Mouse (Mus musculus): Measurements from ENCODE around the gene Gm49358. TPM values are rescaled to one million over a fixed set of nuclear protein-coding genes. Genes with fewer than 3 reads are reported as not detected.

Gene Gm49358
- polyA plus RNA-seq, 1 experiment from 2014 or later: not detected

GRCm38 (mm10) chr10:86808013-86808758, 44.4 kb downstream of the Gm49358 start:
- H3K4me3 ChIP-seq (ENCODE audit: low read depth, low read length): no peak overlapping the region
- no peaks in the 10 kb centered on the region for H3K4me1 ChIP-seq (replicated peaks; ENCODE audit: control insufficient read depth, insufficient read depth)
- H3K36me3 ChIP-seq (ENCODE audit: control insufficient read depth, insufficient read depth, low read length): 0 out of 2 replicates have a peak, but pooled peaks cover 3% of the 10 kb centered on the region
- H3K9ac ChIP-seq (ENCODE audit: low read length): no peak overlapping the region
- TF ChIP-seq CTCF (IDR thresholded peaks at IDR 0.05; ENCODE audit: low read depth) (no peak), EP300 (optimal IDR thresholded peaks at IDR 0.05) (no peak)
- H3K27me3 ChIP-seq (ENCODE audit: control insufficient read depth, insufficient read depth, low read length): no peaks in the 10 kb centered on the region
- ATAC-seq (ENCODE audit: low FRiP score, low TSS enrichment): 0 out of 2 replicates have a peak, but pooled peaks have one; percentile 24
- H3K27ac ChIP-seq (replicated peaks): no peak overlapping the region
- H3K4me2 ChIP-seq (replicated peaks; ENCODE audit: low read depth): no peak overlapping the region
- no peaks in the 10 kb centered on the region for H3K9me3 ChIP-seq (ENCODE audit: control insufficient read depth, low read length)
- no peak for DNase-seq (ENCODE audit: low spot score)
- 81% methylated on average over 15 of the region's 15 CpGs for WGBS

- TF ChIP-seq EP300 (optimal IDR thresholded peaks at IDR 0.05) (no peak), CTCF (IDR thresholded peaks at IDR 0.05; ENCODE audit: low read depth) (no peak)
- Histone ChIP-seq H3K9ac (ENCODE audit: low read length) (no peak overlapping the region), H3K9me3 (ENCODE audit: control insufficient read depth, low read length) (no peaks in the 10 kb centered on the region), H3K27me3 (ENCODE audit: control insufficient read depth, insufficient read depth, low read length) (no peaks in the 10 kb centered on the region), H3K27ac (replicated peaks) (no peak overlapping the region), H3K4me1 (replicated peaks; ENCODE audit: control insufficient read depth, insufficient read depth) (no peaks in the 10 kb centered on the region), H3K4me3 (ENCODE audit: low read depth, low read length) (no peak overlapping the region), H3K4me2 (replicated peaks; ENCODE audit: low read depth) (no peak overlapping the region), H3K36me3 (ENCODE audit: control insufficient read depth, insufficient read depth, low read length) (0 out of 2 replicates have a peak, but pooled peaks cover 3% of the 10 kb centered on the region)
- DNase-seq (ENCODE audit: low spot score) (no peak), ATAC-seq (ENCODE audit: low FRiP score, low TSS enrichment) (no peak)
- WGBS: 70% methylated on average over 9 of the region's 9 CpGs
Measured at GRCm38 (mm10) chr10:86810000-86810399, 46.2 kb downstream of the Gm49358 start.

- no peaks in the 10 kb centered on the region for H3K9me3 ChIP-seq (ENCODE audit: control insufficient read depth, low read length)
- WGBS: 87% methylated on average over 5 of the region's 5 CpGs
- ATAC-seq (ENCODE audit: low FRiP score, low TSS enrichment) (no peak), DNase-seq (ENCODE audit: low spot score) (no peak)
- 0 out of 2 replicates have a peak, but pooled peaks cover 3% of the 10 kb centered on the region for H3K36me3 ChIP-seq (ENCODE audit: control insufficient read depth, insufficient read depth, low read length)
- TF ChIP-seq CTCF (IDR thresholded peaks at IDR 0.05; ENCODE audit: low read depth) (no peak), EP300 (optimal IDR thresholded peaks at IDR 0.05) (no peak)
- no peak overlapping the region for H3K27ac ChIP-seq (replicated peaks)
- no peak overlapping the region for H3K4me2 ChIP-seq (replicated peaks; ENCODE audit: low read depth)
- H3K9ac ChIP-seq (ENCODE audit: low read length): no peak overlapping the region
- no peak overlapping the region for H3K4me3 ChIP-seq (ENCODE audit: low read depth, low read length)
- H3K4me1 ChIP-seq (replicated peaks; ENCODE audit: control insufficient read depth, insufficient read depth): no peaks in the 10 kb centered on the region
- no peaks in the 10 kb centered on the region for H3K27me3 ChIP-seq (ENCODE audit: control insufficient read depth, insufficient read depth, low read length)
Measured at GRCm38 (mm10) chr10:86810612-86811011, 46.8 kb downstream of the Gm49358 start.

- H3K27me3 ChIP-seq (ENCODE audit: control insufficient read depth, insufficient read depth, low read length): no peaks in the 10 kb centered on the region
- peak overlapping the region; percentile 11; the same call in 1 of the 2 replicates for H3K4me2 ChIP-seq (replicated peaks; ENCODE audit: low read depth)
- no peak overlapping the region for H3K4me3 ChIP-seq (ENCODE audit: low read depth, low read length)
- no peak overlapping the region for H3K9ac ChIP-seq (ENCODE audit: low read length)
- ATAC-seq (ENCODE audit: low FRiP score, low TSS enrichment) (peak; percentile 86), DNase-seq (ENCODE audit: low spot score) (peak; percentile 69)
- peak overlapping the region; percentile 81 for H3K27ac ChIP-seq (replicated peaks)
- H3K36me3 ChIP-seq (ENCODE audit: control insufficient read depth, insufficient read depth, low read length): no peaks in the 10 kb centered on the region; the same call in 1 of the 2 replicates
- TF ChIP-seq CTCF (IDR thresholded peaks at IDR 0.05; ENCODE audit: low read depth) (peak; percentile 33), EP300 (optimal IDR thresholded peaks at IDR 0.05) (no peak)
- WGBS: 60% methylated on average over 19 of the region's 19 CpGs
- H3K4me1 ChIP-seq (replicated peaks; ENCODE audit: control insufficient read depth, insufficient read depth): no peaks in the 10 kb centered on the region
- H3K9me3 ChIP-seq (ENCODE audit: control insufficient read depth, low read length): no peaks in the 10 kb centered on the region
Measured at GRCm38 (mm10) chr10:86814292-86815131, 50.7 kb downstream of the Gm49358 start.

- Histone ChIP-seq H3K4me2 (replicated peaks; ENCODE audit: low read depth) (no peak overlapping the region), H3K9me3 (ENCODE audit: control insufficient read depth, low read length) (no peaks in the 10 kb centered on the region), H3K27ac (replicated peaks) (0 out of 2 replicates have a peak overlapping the region, but pooled peaks have one; percentile 30), H3K4me1 (replicated peaks; ENCODE audit: control insufficient read depth, insufficient read depth) (0 out of 2 replicates have a peak, but pooled peaks cover 2% of the 10 kb centered on the region), H3K36me3 (ENCODE audit: control insufficient read depth, insufficient read depth, low read length) (no peaks in the 10 kb centered on the region; the same call in 1 of the 2 replicates), H3K4me3 (ENCODE audit: low read depth, low read length) (no peak overlapping the region), H3K9ac (ENCODE audit: low read length) (no peak overlapping the region), H3K27me3 (ENCODE audit: control insufficient read depth, insufficient read depth, low read length) (no peaks in the 10 kb centered on the region)
- DNase-seq (ENCODE audit: low spot score) (no peak), ATAC-seq (ENCODE audit: low FRiP score, low TSS enrichment) (no peak)
- WGBS: 81% methylated on average over 7 of the region's 7 CpGs
- TF ChIP-seq EP300 (optimal IDR thresholded peaks at IDR 0.05) (no peak), CTCF (IDR thresholded peaks at IDR 0.05; ENCODE audit: low read depth) (no peak)
Measured at GRCm38 (mm10) chr10:86815133-86815532, 51.4 kb downstream of the Gm49358 start.

Data from stomach, postnatal 0 days (tissue).